Mouse (Mus musculus): ENCODE measurements around the gene Uts2r.

DNA sequence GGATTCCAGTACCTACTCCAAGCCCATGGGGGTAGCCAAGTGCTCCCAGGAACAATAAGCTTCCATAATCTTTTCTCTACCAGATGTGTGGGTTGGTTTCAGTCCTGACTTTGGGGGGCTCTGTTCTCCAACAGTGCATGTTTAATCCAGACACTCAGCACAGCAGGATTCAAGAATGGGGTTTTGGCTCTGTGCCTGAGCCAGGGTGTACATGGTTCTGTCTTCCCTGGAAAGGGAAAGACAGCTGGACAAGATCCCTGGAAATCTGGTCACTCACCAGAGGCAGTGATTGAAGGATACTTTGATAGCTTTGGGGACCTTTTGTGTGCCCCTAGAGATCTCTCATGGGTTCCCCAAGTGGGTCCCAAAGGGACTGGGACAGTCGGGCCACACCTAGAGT is 48.5 kb upstream of the Uts2r start:
- no peak for TF ChIP-seq CTCF (IDR thresholded peaks at IDR 0.05; ENCODE audit: low read depth, low read length)
- TF ChIP-seq POLR2A (IDR thresholded peaks at IDR 0.05; ENCODE audit: borderline replicate concordance, low read depth, low read length): no peak

Data from bone marrow macrophage, adult 2 months (primary cell).